In the genomic region with DNA sequence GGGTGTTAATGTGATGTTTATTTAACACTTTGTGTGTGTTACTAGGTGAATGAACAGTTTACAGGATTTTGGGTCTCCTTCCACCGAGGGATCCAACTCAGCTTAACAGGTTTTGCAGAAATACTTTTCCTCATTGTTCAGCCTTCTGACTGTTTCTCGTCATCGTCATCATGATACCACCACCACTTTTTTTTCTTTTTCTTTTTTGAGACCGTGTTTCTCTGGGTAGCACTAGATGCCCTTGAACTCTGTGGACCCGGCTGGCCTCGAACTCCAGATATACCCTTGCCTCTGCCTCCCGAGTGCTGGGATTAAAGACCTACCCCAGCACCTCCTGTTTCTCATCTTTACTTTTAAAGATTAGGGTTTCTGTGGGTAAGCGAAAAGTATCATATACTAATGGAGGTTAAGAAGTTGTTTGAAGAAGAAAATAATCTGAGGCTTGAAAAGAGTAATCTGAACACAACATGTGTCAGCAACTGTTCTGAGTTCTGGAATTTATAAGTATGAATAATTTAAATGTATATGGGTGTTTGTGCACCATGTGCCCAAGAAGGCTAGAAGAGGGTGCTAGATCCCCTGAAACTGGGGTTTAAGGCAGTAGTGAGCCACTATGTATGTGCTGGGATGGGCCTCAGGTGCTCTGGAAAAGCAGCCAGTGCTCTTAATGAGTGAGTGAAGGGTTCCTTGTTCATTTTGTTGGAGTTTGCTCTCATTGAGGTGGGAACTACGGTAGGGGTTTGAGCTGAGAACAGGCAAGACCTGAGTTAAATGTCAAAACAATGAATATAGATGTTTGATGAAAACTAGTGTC, we compare ENCODE assay signal across 8 mouse cellular contexts. TPM values are rescaled to one million over a fixed set of nuclear protein-coding genes. Genes with fewer than 3 reads are reported as not detected.
DNase-seq lines count a peak whose midpoint lies in the region; ATAC-seq lines count a peak whose summit lies in the region.

No protein-coding gene starts in this region.

- ATAC-seq in kidney, embryonic 14.5 days (ENCODE audit: low FRiP score, low TSS enrichment), result no peak
- no peak for ATAC-seq in hindbrain, embryonic 13.5 days (ENCODE audit: low FRiP score)
- no peak for ATAC-seq in midbrain, embryonic 14.5 days (ENCODE audit: low FRiP score, low TSS enrichment)

- no peaks in the 10 kb centered on the region for H3K36me3 ChIP-seq in kidney, embryonic 14.5 days (ENCODE audit: control insufficient read depth, insufficient read depth, low read length)
- no peaks in the 10 kb centered on the region for H3K36me3 ChIP-seq in hindbrain, embryonic 13.5 days
- H3K36me3 ChIP-seq in midbrain, embryonic 14.5 days (ENCODE audit: control insufficient read depth, insufficient read depth, low read length), result no peaks in the 10 kb centered on the region

- peak overlapping the region; percentile 62 for H3K4me3 ChIP-seq in kidney, embryonic 14.5 days (ENCODE audit: low read length)
- peak overlapping the region; percentile 51 for H3K4me3 ChIP-seq in hindbrain, embryonic 13.5 days
- H3K4me3 ChIP-seq in midbrain, embryonic 14.5 days (replicated peaks; ENCODE audit: low read depth, low read length), result peak overlapping the region; percentile 63

- H3K9me3 ChIP-seq in kidney, embryonic 14.5 days (ENCODE audit: control insufficient read depth, low read length), result no peaks in the 10 kb centered on the region
- no peaks in the 10 kb centered on the region for H3K9me3 ChIP-seq in hindbrain, embryonic 13.5 days
- no peaks in the 10 kb centered on the region for H3K9me3 ChIP-seq in midbrain, embryonic 14.5 days (ENCODE audit: control insufficient read depth, low read length)

- peak overlapping the region; percentile 69 for H3K4me2 ChIP-seq in kidney, embryonic 14.5 days (replicated peaks; ENCODE audit: low read depth, low read length)
- H3K4me2 ChIP-seq in hindbrain, embryonic 13.5 days, result peak overlapping the region; percentile 74
- H3K4me2 ChIP-seq in midbrain, embryonic 14.5 days (ENCODE audit: low read length), result peak overlapping the region; percentile 79

- H3K9ac ChIP-seq in kidney, embryonic 14.5 days (ENCODE audit: low read depth, low read length), result peak overlapping the region; percentile 89
- H3K9ac ChIP-seq in hindbrain, embryonic 13.5 days, result peak overlapping the region; percentile 83
- peak overlapping the region; percentile 68; the same call in 1 of the 2 replicates for H3K9ac ChIP-seq in midbrain, embryonic 14.5 days (replicated peaks; ENCODE audit: low read length)

- DNase-seq in kidney, postnatal 25 days, result no peak
- DNase-seq in NIH3T3 (ENCODE audit: low read depth), result peak; percentile 22
- DNase-seq in midbrain, embryonic 14.5 days, result no peak
- DNase-seq in cerebellum, adult 8-10 months, result no peak
- no peak for DNase-seq in left cerebral cortex, adult 11 months (ENCODE audit: low spot score)
- no peak for DNase-seq in kidney, adult 11 months

- H3K4me1 ChIP-seq in kidney, embryonic 14.5 days (ENCODE audit: control insufficient read depth, insufficient read depth, low read length), result peaks cover 23% of the 10 kb centered on the region
- H3K4me1 ChIP-seq in hindbrain, embryonic 13.5 days (replicated peaks), result peaks cover 49% of the 10 kb centered on the region
- H3K4me1 ChIP-seq in midbrain, embryonic 14.5 days (ENCODE audit: control insufficient read depth, insufficient read depth, low read length), result peaks cover 38% of the 10 kb centered on the region

- WGBS in kidney, embryonic 14.5 days, result 26% methylated on average over 9 of the region's 9 CpGs
- WGBS in hindbrain, embryonic 13.5 days, result 28% methylated on average over 9 of the region's 9 CpGs
- WGBS in midbrain, embryonic 14.5 days, result 23% methylated on average over 9 of the region's 9 CpGs

- H3K27me3 ChIP-seq in kidney, embryonic 14.5 days (ENCODE audit: control insufficient read depth, insufficient read depth, low read length), result no peaks in the 10 kb centered on the region
- H3K27me3 ChIP-seq in hindbrain, embryonic 13.5 days, result no peaks in the 10 kb centered on the region
- no peaks in the 10 kb centered on the region for H3K27me3 ChIP-seq in midbrain, embryonic 14.5 days (ENCODE audit: control insufficient read depth, insufficient read depth, low read length)

- peak overlapping the region; percentile 99 for H3K27ac ChIP-seq in kidney, embryonic 14.5 days (ENCODE audit: low read depth, low read length)
- H3K27ac ChIP-seq in hindbrain, embryonic 13.5 days, result peak overlapping the region; percentile 96
- peak overlapping the region; percentile 93 for H3K27ac ChIP-seq in midbrain, embryonic 14.5 days (replicated peaks; ENCODE audit: low read depth, low read length)

RNA-seq across cellular contexts. Expression of a gene that starts 1.2 kb away (rescaled TPM):
- polyA plus RNA-seq in kidney, embryonic 14.5 days (2014; fragmentation: Nextera tagmentation; extraction: Ambion mirVana), result 13.8 and 28.7 TPM in 2 replicates
- polyA plus RNA-seq in hindbrain, embryonic 13.5 days (2015; fragmentation: Nextera tagmentation; extraction: Ambion mirVana), result 2.4 TPM in 1 of 2 replicates, not detected in the other
- polyA plus RNA-seq in midbrain, embryonic 14.5 days (2014; fragmentation: Nextera tagmentation; extraction: Ambion mirVana), result 3.4 and 4.6 TPM in 2 replicates

RNA-seq across cellular contexts. Expression of a gene that starts 1.6 kb away (rescaled TPM):
- 6.1 and 9.9 TPM in 2 replicates for polyA plus RNA-seq in kidney, embryonic 14.5 days (2014; fragmentation: Nextera tagmentation; extraction: Ambion mirVana)
- 4.2 and 5.7 TPM in 2 replicates for polyA plus RNA-seq in hindbrain, embryonic 13.5 days (2015; fragmentation: Nextera tagmentation; extraction: Ambion mirVana)
- 4.1 and 6.4 TPM in 2 replicates for polyA plus RNA-seq in midbrain, embryonic 14.5 days (2014; fragmentation: Nextera tagmentation; extraction: Ambion mirVana)

RNA-seq across cellular contexts. Expression of a gene that starts 2.8 kb away (rescaled TPM):
- polyA plus RNA-seq in kidney, embryonic 14.5 days (2014; fragmentation: Nextera tagmentation; extraction: Ambion mirVana), result 8.2 and 12.5 TPM in 2 replicates
- 1.8 and 3.0 TPM in 2 replicates for polyA plus RNA-seq in hindbrain, embryonic 13.5 days (2015; fragmentation: Nextera tagmentation; extraction: Ambion mirVana)
- 0.77 and 1.4 TPM in 2 replicates for polyA plus RNA-seq in midbrain, embryonic 14.5 days (2014; fragmentation: Nextera tagmentation; extraction: Ambion mirVana)

RNA-seq across cellular contexts. Expression of a gene that starts 10.7 kb away (rescaled TPM):
- 1.4 and 2.9 TPM in 2 replicates for polyA plus RNA-seq in kidney, embryonic 14.5 days (2014; fragmentation: Nextera tagmentation; extraction: Ambion mirVana)
- 0.29 TPM in 1 of 2 replicates, not detected in the other for polyA plus RNA-seq in hindbrain, embryonic 13.5 days (2015; fragmentation: Nextera tagmentation; extraction: Ambion mirVana)
- polyA plus RNA-seq in midbrain, embryonic 14.5 days (2014; fragmentation: Nextera tagmentation; extraction: Ambion mirVana), result 0.13 and 0.30 TPM in 2 replicates

RNA-seq across cellular contexts. Expression of a gene that starts 11.4 kb away (rescaled TPM):
- polyA plus RNA-seq in kidney, embryonic 14.5 days (2014; fragmentation: Nextera tagmentation; extraction: Ambion mirVana), result 1.2 and 2.0 TPM in 2 replicates
- polyA plus RNA-seq in hindbrain, embryonic 13.5 days (2015; fragmentation: Nextera tagmentation; extraction: Ambion mirVana), result 0.38 TPM in 1 of 2 replicates, not detected in the other
- polyA plus RNA-seq in midbrain, embryonic 14.5 days (2014; fragmentation: Nextera tagmentation; extraction: Ambion mirVana), result 0.32 and 0.47 TPM in 2 replicates
